In the genomic region with DNA sequence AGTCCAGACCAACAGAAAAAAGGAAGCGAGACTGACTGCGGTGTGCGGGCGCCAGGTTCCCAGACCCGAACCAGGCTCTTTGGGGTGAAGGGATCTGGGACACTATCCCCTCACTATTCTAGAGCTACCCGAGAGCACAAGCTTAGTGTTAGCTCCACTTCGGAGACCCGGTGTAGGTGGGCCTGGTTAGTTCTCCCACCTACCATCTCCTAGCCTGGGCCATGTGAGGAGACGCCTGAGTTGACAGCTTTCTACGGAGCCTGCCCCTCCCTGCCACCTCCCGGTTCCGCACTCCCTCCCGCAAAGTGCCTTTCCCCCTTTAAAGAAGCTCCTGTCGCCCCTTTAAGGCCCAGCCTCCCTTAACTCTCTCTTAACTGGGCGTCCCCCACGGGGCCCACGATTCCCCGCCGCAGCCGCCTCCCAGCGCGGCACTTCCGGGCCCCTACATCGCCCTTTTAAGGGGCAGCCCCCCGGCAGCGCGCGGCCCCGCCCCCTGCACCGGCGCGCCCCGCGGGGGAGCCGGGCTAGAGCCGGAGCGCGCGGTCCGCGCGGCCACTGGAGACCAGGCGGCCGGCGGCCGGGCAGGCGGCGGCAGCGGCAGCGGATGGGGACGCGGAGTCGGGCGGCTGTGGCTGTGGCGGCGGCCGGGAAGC, we compare ENCODE assay signal across 8 mouse cellular contexts. TPM values are rescaled to one million over a fixed set of nuclear protein-coding genes. Genes with fewer than 3 reads are reported as not detected.
DNase-seq lines count a peak whose midpoint lies in the region; ATAC-seq lines count a peak whose summit lies in the region.

A gene (plus strand): TSS at position 527 of the 653 bp plus-strand sequence.

- H3K4me2 ChIP-seq in hindbrain, embryonic 11.5 days (replicated peaks; ENCODE audit: low read depth, low read length): peak within 1 kb of the TSS; percentile 92

- ATAC-seq in hindbrain, embryonic 11.5 days (ENCODE audit: low FRiP score): peak; percentile 90

- H3K9me3 ChIP-seq in hindbrain, embryonic 11.5 days (ENCODE audit: control insufficient read depth, low read length): no peaks in the 10 kb centered on the region

- H3K36me3 ChIP-seq in hindbrain, embryonic 11.5 days (ENCODE audit: control insufficient read depth, insufficient read depth, low read length): 0 out of 2 replicates have a peak, but pooled peaks cover 1% of the 10 kb centered on the region

- peaks cover 6% of the 10 kb centered on the region for H3K4me1 ChIP-seq in hindbrain, embryonic 11.5 days (replicated peaks; ENCODE audit: control insufficient read depth, insufficient read depth, low read length)

- 0% methylated on average over 30 of the region's 57 CpGs for WGBS in hindbrain, embryonic 11.5 days

- H3K9ac ChIP-seq in hindbrain, embryonic 11.5 days (ENCODE audit: low read depth, low read length): peak within 1 kb of the TSS; percentile 92

- peak within 1 kb of the TSS; percentile 47; the same call in 1 of the 2 replicates for H3K27ac ChIP-seq in hindbrain, embryonic 11.5 days (ENCODE audit: low read depth, low read length)

- DNase-seq in NIH3T3 (ENCODE audit: low read depth): peak; percentile 95
- DNase-seq in cerebellum, adult 9-11 months: peak; percentile 95
- DNase-seq in frontal cortex, postnatal 10 days (ENCODE audit: low spot score in 2 of 2): peak; percentile 90 to 91
- DNase-seq in hindbrain, embryonic 11.5 days (ENCODE audit: low spot score): peak; percentile 93
- peak; percentile 78 to 84 for DNase-seq in layer of hippocampus, postnatal 25 days (ENCODE audit: extremely low spot score in 1 of 2, low spot score in 1 of 2)
- peak; percentile 89 for DNase-seq in lung, postnatal 14 days
- peak; percentile 68 for DNase-seq in retina, adult 2 months (ENCODE audit: low read depth, low spot score)
- DNase-seq in thymus, postnatal 25 days: peak; percentile 94

- peak within 1 kb of the TSS; percentile 93 for H3K4me3 ChIP-seq in hindbrain, embryonic 11.5 days (ENCODE audit: low read depth, low read length)

- H3K27me3 ChIP-seq in hindbrain, embryonic 11.5 days (ENCODE audit: control insufficient read depth, insufficient read depth, low read length): peaks cover 5% of the 10 kb centered on the region; the same call in 1 of the 2 replicates

RNA-seq across cellular contexts. Expression of the gene that starts here (rescaled TPM):
- 34.1 and 35.4 TPM in 2 replicates for polyA plus RNA-seq in hindbrain, embryonic 11.5 days (2014; fragmentation: Nextera tagmentation; extraction: Ambion mirVana)
- total RNA-seq in layer of hippocampus, postnatal 25 days (2021): 10 to 100 TPM; 58.3 to 64.5 TPM

Comparison
In these comparisons a context has a peak if more than half of its experiments do, and no peak if none do; other contexts are left out.
1. Peak in every context shown above with its lines: DNase-seq, ATAC-seq, H3K4me3 ChIP-seq and H3K27ac ChIP-seq.